Mouse (Mus musculus) midbrain, embryonic 11.5 days (tissue): ENCODE results near the gene Lrba. TPM values are rescaled to one million over a fixed set of nuclear protein-coding genes. Genes with fewer than 3 reads are reported as not detected.

Source experiments
- ATAC-seq: fragments of 200-750 bp; cut with Nextera tagmentation; 2 replicates; pipeline ENCODE4 v1.8.0; 2017; ENCODE audit warnings: moderate TSS enrichment, moderate library complexity; ENCODE audit not compliant: low FRiP score
- DNase-seq: peaks from one replicate; pipeline ENCODE4 v3.0.0; 2015; ENCODE audit warnings: low spot score; ENCODE audit errors: missing footprints
- H3K27ac ChIP-seq: fragments of 300-500 bp; sonication (generic); 2 replicates; pipeline ENCODE4 v1.5.1; 2014; ENCODE audit warnings: low read depth, low read length
- H3K27me3 ChIP-seq: fragments of 300-500 bp; sonication (generic); 2 replicates; pipeline ENCODE4 v1.6.1; 2014; ENCODE audit warnings: mild to moderate bottlenecking, low read length, moderate library complexity, mixed read lengths; ENCODE audit not compliant: control insufficient read depth, insufficient read depth
- H3K36me3 ChIP-seq: fragments of 300-500 bp; sonication (generic); 2 replicates; pipeline ENCODE4 v1.6.1; 2014; ENCODE audit warnings: mild to moderate bottlenecking, low read length, moderate library complexity, mixed read lengths; ENCODE audit not compliant: control insufficient read depth, insufficient read depth
- H3K4me1 ChIP-seq: fragments of 300-500 bp; sonication (generic); 2 replicates; pipeline ENCODE4 v1.6.1; 2014; ENCODE audit warnings: low read length; ENCODE audit not compliant: control insufficient read depth, insufficient read depth
- H3K4me2 ChIP-seq: fragments of 300-500 bp; sonication (generic); 2 replicates; pipeline ENCODE4 v1.6.1; 2014; ENCODE audit warnings: mild to moderate bottlenecking, moderate library complexity
- H3K4me3 ChIP-seq: fragments of 300-500 bp; sonication (generic); 2 replicates; pipeline ENCODE4 v1.5.1; 2014; ENCODE audit warnings: low read depth, low read length
- H3K9ac ChIP-seq: fragments of 300-500 bp; sonication (generic); 2 replicates; pipeline ENCODE4 v1.6.1; 2014; ENCODE audit warnings: low read length
- H3K9me3 ChIP-seq: fragments of 300-500 bp; sonication (generic); 2 replicates; pipeline ENCODE4 v1.6.1; 2016; ENCODE audit warnings: low read length; ENCODE audit not compliant: control insufficient read depth
- WGBS: fragments of 180-500 bp; shearing (Covaris S2); extraction: QIAGEN DNeasy Blood & Tissue Kit; methylation state at CpG from one replicate; pipeline ENCODE4 v1.1.7; 2014; 5-methylcytosine and 5-hydroxymethylcytosine counted together
- polyA plus RNA-seq: library from polyadenylated mRNA; unstranded; fragments of >200 nt; fragmentation: Nextera tagmentation; extraction: Ambion mirVana; gene quantifications from 2 replicates; pipeline ENCODE4 v1.2.1, GENCODE M21; 2014

The Lrba gene
- polyA plus RNA-seq, 1 experiment from 2014 or later, result 7.9 TPM

DNA sequence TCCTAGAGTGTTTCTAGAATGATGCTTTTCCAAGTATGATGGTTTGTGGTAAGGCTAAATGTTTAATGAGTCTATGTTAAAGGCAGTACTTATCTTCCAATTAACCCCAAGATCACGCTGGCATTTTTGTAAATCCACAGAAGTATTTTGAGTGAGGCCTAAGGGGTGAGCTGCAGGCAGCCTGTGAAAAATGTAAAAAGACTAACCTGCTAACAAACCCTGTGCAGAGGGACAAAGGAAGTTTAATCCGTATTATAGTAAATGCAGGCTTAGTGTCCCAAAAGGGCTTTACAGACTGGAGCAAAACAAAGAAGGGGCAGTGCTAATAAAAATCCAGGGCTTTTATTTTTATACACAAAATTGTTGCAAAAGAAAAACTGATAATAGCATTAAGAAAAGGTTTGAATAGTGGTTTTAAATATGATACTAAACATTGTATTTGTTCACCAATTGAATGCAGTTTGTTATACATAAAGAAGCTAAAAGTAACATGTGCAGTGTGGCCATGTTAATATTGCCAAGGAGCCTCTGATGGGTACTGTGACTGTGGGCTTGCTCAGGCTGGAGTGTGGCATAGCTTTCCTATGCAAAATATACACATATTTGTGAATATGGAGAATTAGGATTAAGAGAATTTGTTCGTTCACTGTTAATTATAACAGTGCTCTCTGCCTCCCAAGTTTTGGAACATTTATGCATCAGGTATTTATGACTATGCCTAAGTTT, 348.2 kb downstream of the Lrba start:
- no peaks in the 10 kb centered on the region for H3K36me3 ChIP-seq
- peak; percentile 96 for DNase-seq
- H3K9ac ChIP-seq, result no peak overlapping the region
- no peaks in the 10 kb centered on the region for H3K9me3 ChIP-seq
- H3K4me1 ChIP-seq, result peaks cover 3% of the 10 kb centered on the region; the same call in 1 of the 2 replicates
- peak; percentile 83 for ATAC-seq
- 12% methylated on average over 3 of the region's 3 CpGs for WGBS
- peaks cover 12% of the 10 kb centered on the region; the same call in 1 of the 2 replicates for H3K27me3 ChIP-seq
- no peak overlapping the region for H3K4me3 ChIP-seq
- H3K27ac ChIP-seq, result peak overlapping the region; percentile 41; the same call in 1 of the 2 replicates
- no peak overlapping the region for H3K4me2 ChIP-seq

DNA sequence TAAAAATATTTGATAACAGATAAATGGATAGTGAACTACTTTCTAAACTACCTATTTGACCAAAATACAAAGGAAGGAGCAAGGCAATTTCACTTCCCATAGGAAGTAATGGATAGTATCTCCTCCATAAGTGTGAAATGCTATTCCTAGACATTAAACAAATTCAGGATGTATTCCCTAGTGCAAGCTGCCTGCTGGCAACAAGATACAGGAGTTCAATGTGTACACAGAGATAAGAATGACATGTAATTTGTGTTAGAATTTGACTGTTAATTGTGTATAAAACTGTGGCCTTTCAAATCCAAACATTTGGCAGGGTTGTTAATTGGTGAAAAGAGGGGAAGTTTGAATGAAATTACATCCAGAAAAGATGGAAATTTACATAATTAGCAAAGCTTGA, 350.8 kb downstream of the Lrba start:
- H3K9ac ChIP-seq, result no peak overlapping the region
- no peak for ATAC-seq
- no peak overlapping the region for H3K4me3 ChIP-seq
- H3K4me2 ChIP-seq, result no peak overlapping the region
- DNase-seq, result no peak
- no peak overlapping the region for H3K27ac ChIP-seq
- H3K36me3 ChIP-seq, result no peaks in the 10 kb centered on the region
- peaks cover 11% of the 10 kb centered on the region for H3K27me3 ChIP-seq
- no peaks in the 10 kb centered on the region for H3K9me3 ChIP-seq
- peaks cover 3% of the 10 kb centered on the region; the same call in 1 of the 2 replicates for H3K4me1 ChIP-seq

DNA sequence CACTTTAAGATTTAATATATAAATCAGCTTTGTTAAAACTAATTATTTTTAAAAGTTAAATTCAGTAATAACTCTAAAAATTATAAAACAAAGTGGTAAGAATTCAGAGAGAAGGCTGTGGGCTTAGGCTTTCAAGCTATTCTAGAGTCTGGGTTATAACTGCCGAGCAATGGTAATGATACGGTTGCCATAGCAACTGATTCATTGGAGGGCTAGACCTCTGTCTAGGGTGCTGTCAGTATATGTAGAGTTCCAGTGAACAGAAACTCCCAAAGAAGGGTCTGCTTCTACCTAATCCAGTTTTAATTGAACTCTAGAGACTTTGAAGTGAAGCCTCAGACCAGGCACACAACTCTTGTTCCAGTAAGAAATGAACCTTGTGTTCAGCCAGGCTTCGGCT, 377.8 kb downstream of the Lrba start:
- Histone ChIP-seq H3K9ac (no peak overlapping the region), H3K4me2 (0 out of 2 replicates have a peak overlapping the region, but pooled peaks have one; percentile 9), H3K36me3 (no peaks in the 10 kb centered on the region), H3K4me3 (no peak overlapping the region), H3K9me3 (no peaks in the 10 kb centered on the region), H3K4me1 (0 out of 2 replicates have a peak, but pooled peaks cover 3% of the 10 kb centered on the region), H3K27me3 (no peaks in the 10 kb centered on the region), H3K27ac (no peak overlapping the region)
- WGBS, result 21% methylated on average over 3 of the region's 3 CpGs
- peak; percentile 88 for DNase-seq
- peak; percentile 96 for ATAC-seq

DNA sequence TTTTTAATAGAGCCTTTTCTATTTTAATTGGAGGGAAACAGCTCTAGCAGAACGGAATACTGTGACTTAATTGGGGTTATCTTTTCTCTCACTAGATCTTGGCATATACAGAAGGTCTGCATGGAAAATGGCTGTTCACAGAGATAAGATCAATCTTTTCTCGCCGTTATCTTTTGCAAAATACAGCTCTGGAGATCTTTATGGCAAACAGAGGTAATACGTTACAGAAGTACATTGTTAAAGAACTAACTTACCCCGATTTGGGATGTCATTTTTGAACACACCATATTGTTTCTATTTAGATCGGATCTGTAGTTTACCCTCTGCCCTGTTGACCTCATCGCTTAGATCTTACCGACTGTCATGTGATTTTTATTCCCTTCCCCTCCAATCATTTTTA, 381.3 kb downstream of the Lrba start:
- WGBS, result 88% methylated on average over 8 of the region's 8 CpGs
- H3K4me1 ChIP-seq, result 0 out of 2 replicates have a peak, but pooled peaks cover 3% of the 10 kb centered on the region
- no peaks in the 10 kb centered on the region for H3K9me3 ChIP-seq
- H3K36me3 ChIP-seq, result no peaks in the 10 kb centered on the region
- no peak for DNase-seq
- no peak overlapping the region for H3K27ac ChIP-seq
- H3K9ac ChIP-seq, result no peak overlapping the region
- H3K27me3 ChIP-seq, result no peaks in the 10 kb centered on the region
- ATAC-seq, result no peak
- no peak overlapping the region for H3K4me3 ChIP-seq
- no peak overlapping the region for H3K4me2 ChIP-seq

- no peaks in the 10 kb centered on the region for H3K36me3 ChIP-seq
- no peaks in the 10 kb centered on the region for H3K27me3 ChIP-seq
- WGBS, result 81% methylated on average over 4 of the region's 4 CpGs
- no peaks in the 10 kb centered on the region for H3K4me1 ChIP-seq
- no peak overlapping the region for H3K4me3 ChIP-seq
- DNase-seq (peak; percentile 31), ATAC-seq (no peak)
- no peaks in the 10 kb centered on the region for H3K9me3 ChIP-seq
- no peak overlapping the region for H3K4me2 ChIP-seq
- no peak overlapping the region for H3K9ac ChIP-seq
- H3K27ac ChIP-seq, result no peak overlapping the region
Observed at GRCm38 (mm10) chr3:86627008-86627743, 402.7 kb downstream of the Lrba start.

- ATAC-seq (no peak), DNase-seq (peak; percentile 51)
- Histone ChIP-seq H3K9ac (no peak overlapping the region), H3K27me3 (no peaks in the 10 kb centered on the region), H3K36me3 (no peaks in the 10 kb centered on the region), H3K4me3 (no peak overlapping the region), H3K9me3 (no peaks in the 10 kb centered on the region), H3K27ac (no peak overlapping the region), H3K4me2 (no peak overlapping the region), H3K4me1 (no peaks in the 10 kb centered on the region)
- 91% methylated on average over 4 of the region's 4 CpGs for WGBS
Observed at GRCm38 (mm10) chr3:86629379-86629778, 404.9 kb downstream of the Lrba start.

DNA sequence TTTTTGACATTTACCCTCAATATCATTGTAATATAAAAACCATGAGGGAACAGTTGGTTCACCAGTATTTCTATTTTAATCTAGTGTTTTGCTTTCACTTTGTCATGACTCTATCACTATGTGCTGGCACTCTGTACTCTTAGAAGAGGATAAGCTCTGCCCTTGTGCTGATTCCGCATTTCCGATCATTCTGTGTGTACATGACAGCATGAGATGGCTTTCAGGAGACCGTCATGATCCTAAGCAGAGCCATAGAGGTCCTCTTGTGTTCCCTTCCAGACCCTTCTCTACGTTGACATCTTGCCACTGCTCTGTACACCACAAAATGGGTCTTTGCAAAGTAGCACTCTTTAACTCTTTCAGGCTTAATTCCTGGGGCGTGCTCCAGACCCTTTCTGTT, 411.0 kb downstream of the Lrba start:
- WGBS, result 79% methylated on average over 5 of the region's 5 CpGs
- Histone ChIP-seq H3K9ac (no peak overlapping the region), H3K4me1 (peaks cover 3% of the 10 kb centered on the region; the same call in 1 of the 2 replicates), H3K36me3 (no peaks in the 10 kb centered on the region), H3K4me3 (no peak overlapping the region), H3K9me3 (no peaks in the 10 kb centered on the region), H3K27me3 (no peaks in the 10 kb centered on the region), H3K4me2 (no peak overlapping the region), H3K27ac (no peak overlapping the region)
- ATAC-seq, result no peak
- DNase-seq, result peak; percentile 76

GRCm38 (mm10) chr3:86635940-86636339, 411.5 kb downstream of the Lrba start:
- H3K27ac ChIP-seq, result no peak overlapping the region
- no peak for ATAC-seq
- no peaks in the 10 kb centered on the region for H3K36me3 ChIP-seq
- peaks cover 3% of the 10 kb centered on the region; the same call in 1 of the 2 replicates for H3K4me1 ChIP-seq
- no peaks in the 10 kb centered on the region for H3K9me3 ChIP-seq
- H3K4me3 ChIP-seq, result no peak overlapping the region
- H3K27me3 ChIP-seq, result no peaks in the 10 kb centered on the region
- DNase-seq, result peak; percentile 56
- H3K9ac ChIP-seq, result no peak overlapping the region
- 65% methylated on average over 1 of the region's 1 CpGs for WGBS
- no peak overlapping the region for H3K4me2 ChIP-seq
